Mouse (Mus musculus) kidney, postnatal 0 days (tissue): ENCODE measurements around the gene Mkrn2. TPM values are rescaled to one million over a fixed set of nuclear protein-coding genes. Genes with fewer than 3 reads are reported as not detected.
"Not testable (repeated sequence)": the region's sequence is repeated elsewhere in the genome, so short reads cannot be mapped to it uniquely, and the experiment has no call there.

Source experiments
- ATAC-seq: fragments of 200-750 bp; cut with Nextera tagmentation; replicated peaks from 2 replicates; pipeline ENCODE4 v1.8.0; 2017; ENCODE audit warnings: low read depth, moderate number of reproducible peaks, moderate TSS enrichment, moderate library complexity; ENCODE audit not compliant: low FRiP score
- DNase-seq: peaks from one replicate; pipeline ENCODE4 v3.0.0-alpha.2; 2016; ENCODE audit warnings: low spot score
- H3K27ac ChIP-seq: fragments of 300-500 bp; sonication (generic); 2 replicates; pipeline ENCODE4 v1.5.1; 2014; ENCODE audit warnings: mild to moderate bottlenecking
- H3K27me3 ChIP-seq: fragments of 300-500 bp; sonication (generic); 2 replicates; pipeline ENCODE4 v1.6.1; 2014; ENCODE audit warnings: low read length, mixed read lengths; ENCODE audit not compliant: insufficient read depth
- H3K36me3 ChIP-seq: fragments of 300-500 bp; sonication (generic); 2 replicates; pipeline ENCODE4 v1.6.1; 2014; ENCODE audit warnings: low read length, mixed read lengths; ENCODE audit not compliant: insufficient read depth
- H3K4me1 ChIP-seq: fragments of 300-500 bp; sonication (generic); replicated peaks from 2 replicates; pipeline ENCODE4 v1.6.1; 2014; ENCODE audit warnings: antibody characterized with exemption, low read length, mixed read lengths; ENCODE audit not compliant: insufficient read depth
- H3K4me2 ChIP-seq: fragments of 300-500 bp; sonication (generic); 2 replicates; pipeline ENCODE4 v1.6.1; 2014; ENCODE audit warnings: mild to moderate bottlenecking, low read length, moderate library complexity, mixed read lengths
- H3K4me3 ChIP-seq: fragments of 300-500 bp; sonication (generic); replicated peaks from 2 replicates; pipeline ENCODE4 v1.5.1; 2014; ENCODE audit warnings: low read depth, low read length
- H3K9ac ChIP-seq: fragments of 300-500 bp; sonication (generic); 2 replicates; pipeline ENCODE4 v1.6.1; 2014; ENCODE audit warnings: low read depth, low read length
- H3K9me3 ChIP-seq: fragments of 300-500 bp; sonication (generic); replicated peaks from 2 replicates; pipeline ENCODE4 v1.6.1; 2016; ENCODE audit warnings: low read length, inconsistent platforms, mixed read lengths
- CTCF ChIP-seq: IDR thresholded peaks from 2 replicates; pipeline ENCODE4 v1.5.1; 2016; ENCODE audit warnings: antibody characterized with exemption, low read depth, mild to moderate bottlenecking, moderate library complexity
- WGBS: fragments of 180-500 bp; shearing (Covaris S2); extraction: QIAGEN DNeasy Blood & Tissue Kit; methylation state at CpG from one replicate; pipeline ENCODE4 v1.1.7; 2014; 5-methylcytosine and 5-hydroxymethylcytosine counted together
- polyA plus RNA-seq: library from polyadenylated mRNA; unstranded; fragments of >200 nt; fragmentation: Nextera tagmentation; extraction: Ambion mirVana; gene quantifications from 2 replicates; pipeline ENCODE4 v1.2.1, GENCODE M21; 2015

Gene Mkrn2
- polyA plus RNA-seq, 1 experiment from 2014 or later, result 27.4 TPM

DNA sequence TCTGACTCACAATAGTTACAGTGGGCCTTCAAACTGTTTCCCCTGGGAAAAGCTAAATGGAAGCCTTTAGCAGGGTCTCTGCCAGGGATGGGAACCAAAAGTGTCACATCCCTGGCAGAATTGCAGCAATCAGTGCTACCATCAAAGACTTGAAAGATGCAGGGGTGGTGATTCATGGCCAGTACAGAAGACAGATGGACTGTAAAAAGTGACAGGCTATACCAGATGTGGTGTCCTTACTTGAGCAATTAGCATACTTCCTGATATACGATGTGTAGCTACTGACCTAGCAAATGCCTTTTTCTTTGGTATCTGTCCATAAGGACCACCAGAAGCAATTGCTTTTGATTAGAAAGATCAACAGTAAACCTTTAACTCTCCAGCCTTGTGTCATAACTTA lies 19.2 kb downstream of the Mkrn2 start:
- Histone ChIP-seq H3K27me3 (no peaks in the 10 kb centered on the region), H3K4me1 (no peaks in the 10 kb centered on the region), H3K9ac (no peak overlapping the region), H3K4me3 (no peak overlapping the region), H3K36me3 (peaks cover 76% of the 10 kb centered on the region), H3K27ac (no peak overlapping the region), H3K9me3 (no peaks in the 10 kb centered on the region), H3K4me2 (no peak overlapping the region)
- WGBS, result 30% methylated on average over 1 of the region's 1 CpGs
- no peak for TF ChIP-seq CTCF
- no peak for DNase-seq
- no peak for ATAC-seq

DNA sequence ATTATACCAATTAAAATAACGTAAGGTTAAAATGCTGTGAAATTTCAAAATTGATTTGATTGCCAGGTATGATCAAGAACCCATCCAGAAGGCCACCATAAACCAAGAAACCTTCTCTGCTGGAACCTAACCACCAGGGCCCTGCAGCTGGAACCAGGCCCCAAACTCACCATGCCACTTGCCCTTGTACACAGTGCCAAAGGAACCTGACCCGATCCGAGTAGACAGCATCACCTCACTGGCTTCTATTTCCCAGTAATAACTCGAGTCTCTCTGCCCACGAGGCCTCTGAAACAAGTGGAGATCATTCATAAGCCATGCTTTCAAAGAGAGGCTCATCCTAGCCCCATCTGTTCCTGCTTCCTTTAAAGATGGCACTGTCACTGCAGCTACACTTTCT lies 24.4 kb downstream of the Mkrn2 start:
- Histone ChIP-seq H3K4me1 (no peaks in the 10 kb centered on the region), H3K27ac (no peak overlapping the region), H3K9me3 (no peaks in the 10 kb centered on the region), H3K4me3 (no peak overlapping the region), H3K9ac (no peak overlapping the region), H3K27me3 (no peaks in the 10 kb centered on the region), H3K4me2 (no peak overlapping the region), H3K36me3 (peaks cover 43% of the 10 kb centered on the region)
- 89% methylated on average over 5 of the region's 5 CpGs for WGBS
- no peak for DNase-seq
- no peak for ATAC-seq
- no peak for TF ChIP-seq CTCF

DNA sequence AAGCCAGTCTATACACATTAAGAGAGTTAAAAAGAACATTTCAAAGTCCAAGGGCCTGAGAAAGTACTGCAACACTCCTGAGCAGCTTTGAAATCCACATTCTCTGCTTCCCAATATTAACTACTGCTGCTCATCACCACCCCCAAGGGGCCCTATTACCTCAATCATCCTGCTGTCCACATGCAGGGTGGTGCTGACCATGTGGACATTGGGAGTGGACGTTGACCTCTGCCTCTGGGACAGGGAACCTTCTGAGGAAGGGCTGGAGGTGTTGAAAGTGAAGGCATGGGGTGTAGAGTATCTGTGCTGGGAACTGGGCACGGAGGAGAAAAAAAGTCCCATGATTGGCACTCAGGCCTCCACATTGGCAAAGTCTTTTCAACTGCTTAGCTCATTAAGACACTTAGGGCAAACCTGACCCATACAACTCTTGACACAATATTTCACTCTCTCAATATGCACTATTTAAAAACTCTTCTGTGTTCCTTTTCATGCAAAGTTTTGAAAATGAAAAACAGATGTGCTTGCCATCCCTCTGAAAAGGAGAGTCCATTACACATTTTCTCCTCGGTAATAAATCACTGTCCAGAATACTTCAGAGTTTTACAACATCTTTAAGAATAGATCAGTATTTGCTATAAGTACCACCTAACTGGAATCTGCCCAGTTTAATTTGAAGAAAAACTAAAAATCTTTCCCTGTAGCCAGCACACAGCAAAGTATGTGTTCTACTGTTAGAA lies 29.5 kb downstream of the Mkrn2 start:
- Histone ChIP-seq H3K27me3 (no peaks in the 10 kb centered on the region), H3K27ac (no peak overlapping the region), H3K36me3 (peaks cover 33% of the 10 kb centered on the region), H3K9ac (no peak overlapping the region), H3K9me3 (no peaks in the 10 kb centered on the region), H3K4me1 (no peaks in the 10 kb centered on the region), H3K4me2 (no peak overlapping the region), H3K4me3 (no peak overlapping the region)
- ATAC-seq (no peak), DNase-seq (no peak)
- WGBS, result 81% methylated on average over 3 of the region's 3 CpGs
- TF ChIP-seq CTCF, result no peak

GRCm38 (mm10) chr6:115634015-115634414 lies 32.3 kb downstream of the Mkrn2 start:
- H3K4me3 ChIP-seq, result no peak overlapping the region
- H3K9ac ChIP-seq, result no peak overlapping the region
- no peak overlapping the region for H3K27ac ChIP-seq
- no peak for ATAC-seq
- DNase-seq, result no peak
- H3K4me1 ChIP-seq, result no peaks in the 10 kb centered on the region
- no peaks in the 10 kb centered on the region for H3K27me3 ChIP-seq
- no peak overlapping the region for H3K4me2 ChIP-seq
- TF ChIP-seq CTCF, result no peak
- H3K36me3 ChIP-seq, result peaks cover 39% of the 10 kb centered on the region
- H3K9me3 ChIP-seq, result no peaks in the 10 kb centered on the region
- WGBS, result 95% methylated on average over 2 of the region's 2 CpGs

GRCm38 (mm10) chr6:115638188-115638587 lies 36.5 kb downstream of the Mkrn2 start:
- H3K27ac ChIP-seq, H3K9ac ChIP-seq, ATAC-seq, H3K4me3 ChIP-seq, H3K27me3 ChIP-seq, H3K9me3 ChIP-seq, H3K4me1 ChIP-seq, H3K4me2 ChIP-seq, DNase-seq: not testable (repeated sequence)
- WGBS, result 93% methylated on average over 7 of the region's 7 CpGs
- peaks cover 30% of the 10 kb centered on the region for H3K36me3 ChIP-seq

- 68% methylated on average over 1 of the region's 1 CpGs for WGBS
- ATAC-seq, result no peak
- no peak overlapping the region for H3K4me2 ChIP-seq
- TF ChIP-seq CTCF, result no peak
- DNase-seq, result no peak
- no peak overlapping the region for H3K4me3 ChIP-seq
- H3K9me3 ChIP-seq, result no peaks in the 10 kb centered on the region
- H3K27me3 ChIP-seq, result no peaks in the 10 kb centered on the region
- H3K27ac ChIP-seq, result no peak overlapping the region
- no peak overlapping the region for H3K9ac ChIP-seq
- no peaks in the 10 kb centered on the region for H3K4me1 ChIP-seq
- peaks cover 3% of the 10 kb centered on the region; the same call in 1 of the 2 replicates for H3K36me3 ChIP-seq
These were observed 41.6 kb downstream of the Mkrn2 start for GRCm38 (mm10) chr6:115643315-115643714.
